Mouse (Mus musculus): ENCODE results near the gene P2rx5.

GRCm38 (mm10) chr11:73175612-73176011 is 15.4 kb downstream of the P2rx5 start:
- TF ChIP-seq CTCF (IDR thresholded peaks at IDR 0.05; ENCODE audit: insufficient read depth, low read length) (no peak), POLR2A (IDR thresholded peaks at IDR 0.05; ENCODE audit: borderline replicate concordance, extremely low read depth, low read depth, low read length) (no peak)

Measured in lung, adult 2 months (tissue).